Mouse (Mus musculus): ENCODE measurements at regions not wholly inside any gene's neighbourhood (a gene's known extent, or its start where the extent isn't known, plus 50 kb on each side); places are given as distances from the start of the nearest gene placed in this dataset.

DNA sequence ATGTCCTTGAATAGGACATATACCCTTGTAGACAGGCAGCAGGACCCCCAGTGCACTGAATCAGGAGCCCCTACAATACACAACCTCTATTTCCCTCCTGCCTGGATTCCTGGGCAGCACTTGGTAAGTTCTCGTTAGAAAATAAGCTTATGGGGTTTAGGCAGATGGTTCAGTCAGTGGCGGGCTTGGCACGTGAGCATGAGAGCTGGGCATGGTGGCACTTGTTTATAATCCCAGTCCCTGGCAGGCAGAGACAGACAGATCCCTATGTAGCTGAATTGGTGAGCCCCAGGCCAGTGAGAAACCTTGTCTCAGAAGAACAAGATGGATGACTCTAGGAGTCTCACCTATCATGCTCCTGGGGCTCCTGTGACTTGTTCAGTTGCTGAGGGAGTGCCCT lies 198.9 kb downstream of the Gadd45g start:
- 84% methylated on average over 2 of the region's 3 CpGs for WGBS
- Histone ChIP-seq H3K4me3 (ENCODE audit: low read depth, low read length) (no peak overlapping the region), H3K27ac (replicated peaks; ENCODE audit: low read depth, low read length) (no peak overlapping the region), H3K9me3 (ENCODE audit: control insufficient read depth, low read length) (no peaks in the 10 kb centered on the region), H3K36me3 (ENCODE audit: control insufficient read depth, insufficient read depth, low read length) (no peaks in the 10 kb centered on the region), H3K4me1 (ENCODE audit: control insufficient read depth, insufficient read depth, low read length) (peaks cover 23% of the 10 kb centered on the region), H3K9ac (ENCODE audit: low read depth, low read length) (no peak overlapping the region), H3K27me3 (replicated peaks; ENCODE audit: control insufficient read depth, insufficient read depth, low read length) (no peaks in the 10 kb centered on the region), H3K4me2 (ENCODE audit: low read depth, low read length) (no peak overlapping the region)
- ATAC-seq (ENCODE audit: low read depth), result no peak
- DNase-seq (ENCODE audit: low spot score), result no peak

DNA sequence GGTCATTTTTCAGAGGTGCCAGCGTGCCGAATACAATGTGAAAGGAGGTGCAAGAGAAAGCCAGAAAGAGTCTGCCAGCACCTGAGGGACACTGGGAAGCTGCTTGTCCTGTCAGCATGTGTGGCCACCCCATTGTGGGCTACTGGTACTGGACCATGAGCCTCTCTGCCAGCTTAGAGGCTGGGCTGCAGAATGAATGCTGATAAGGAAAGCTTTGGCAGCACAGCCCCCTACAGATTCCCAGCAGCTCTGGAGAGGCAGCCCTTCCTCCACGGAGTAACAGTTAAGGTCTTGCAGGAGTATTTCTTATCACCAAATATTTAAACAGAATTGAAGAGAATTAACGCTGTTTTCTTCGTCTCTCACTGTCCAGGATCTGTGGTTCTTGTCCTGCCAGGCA lies 199.5 kb downstream of the Gadd45g start:
- Histone ChIP-seq H3K4me3 (ENCODE audit: low read depth, low read length) (no peak overlapping the region), H3K9ac (ENCODE audit: low read depth, low read length) (no peak overlapping the region), H3K4me1 (ENCODE audit: control insufficient read depth, insufficient read depth, low read length) (peaks cover 23% of the 10 kb centered on the region), H3K4me2 (ENCODE audit: low read depth, low read length) (no peak overlapping the region), H3K9me3 (ENCODE audit: control insufficient read depth, low read length) (no peaks in the 10 kb centered on the region), H3K27ac (replicated peaks; ENCODE audit: low read depth, low read length) (no peak overlapping the region), H3K27me3 (replicated peaks; ENCODE audit: control insufficient read depth, insufficient read depth, low read length) (no peaks in the 10 kb centered on the region), H3K36me3 (ENCODE audit: control insufficient read depth, insufficient read depth, low read length) (no peaks in the 10 kb centered on the region)
- ATAC-seq (ENCODE audit: low read depth), result no peak
- DNase-seq (ENCODE audit: low spot score), result no peak
- whole genome bisulfite sequencing, result 57% methylated on average over 5 of the region's 5 CpGs

DNA sequence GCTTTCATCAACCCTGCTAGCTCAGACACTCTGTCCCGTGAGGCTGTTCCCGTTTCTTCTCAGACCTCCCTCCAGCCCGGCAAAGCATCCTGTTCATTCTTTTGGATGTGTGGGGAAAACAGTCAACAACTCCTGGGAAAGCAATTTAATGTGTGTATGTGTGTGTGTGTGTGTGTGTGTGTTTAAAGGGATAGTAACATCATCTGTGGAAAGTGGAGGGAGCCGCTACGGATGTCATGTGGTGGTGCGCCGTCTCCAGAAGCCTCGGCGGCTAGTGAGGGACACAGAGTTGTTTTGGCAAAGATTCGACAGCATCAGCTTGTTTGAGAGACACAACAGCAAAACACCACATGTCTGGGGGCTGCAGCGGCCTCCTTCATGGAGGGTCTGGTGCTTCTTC lies 200.2 kb downstream of the Gadd45g start:
- H3K4me2 ChIP-seq (ENCODE audit: low read depth, low read length), result no peak overlapping the region
- no peaks in the 10 kb centered on the region for H3K9me3 ChIP-seq (ENCODE audit: control insufficient read depth, low read length)
- 48% methylated on average over 11 of the region's 11 CpGs for WGBS
- no peaks in the 10 kb centered on the region for H3K27me3 ChIP-seq (replicated peaks; ENCODE audit: control insufficient read depth, insufficient read depth, low read length)
- H3K4me1 ChIP-seq (ENCODE audit: control insufficient read depth, insufficient read depth, low read length), result peaks cover 22% of the 10 kb centered on the region
- ATAC-seq (ENCODE audit: low read depth) (0 out of 2 replicates have a peak, but pooled peaks have one; percentile 14), DNase-seq (ENCODE audit: low spot score) (peak; percentile 52)
- no peak overlapping the region for H3K4me3 ChIP-seq (ENCODE audit: low read depth, low read length)
- no peaks in the 10 kb centered on the region for H3K36me3 ChIP-seq (ENCODE audit: control insufficient read depth, insufficient read depth, low read length)
- H3K27ac ChIP-seq (replicated peaks; ENCODE audit: low read depth, low read length), result no peak overlapping the region
- H3K9ac ChIP-seq (ENCODE audit: low read depth, low read length), result no peak overlapping the region

DNA sequence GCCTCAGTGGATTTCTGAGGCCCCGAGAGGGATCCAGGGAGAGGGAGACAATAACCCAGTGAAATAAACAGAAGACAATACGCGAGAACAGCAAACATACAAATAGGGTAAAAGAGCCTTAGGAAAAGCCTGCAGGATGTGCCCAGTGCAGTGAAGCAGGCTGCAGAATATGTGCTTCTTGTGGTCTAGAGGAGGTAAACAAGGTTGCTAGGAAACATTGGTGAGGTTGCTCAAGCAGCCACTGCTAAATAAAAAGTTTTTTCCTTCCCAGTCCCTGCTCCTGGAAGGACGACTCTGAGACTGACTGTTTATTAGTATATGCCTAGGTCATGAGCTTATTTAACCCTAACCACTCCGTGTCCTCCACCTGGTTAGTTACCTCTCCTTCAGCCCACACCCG lies 201.5 kb downstream of the Gadd45g start:
- no peak overlapping the region for H3K9ac ChIP-seq (ENCODE audit: low read depth, low read length)

DNA sequence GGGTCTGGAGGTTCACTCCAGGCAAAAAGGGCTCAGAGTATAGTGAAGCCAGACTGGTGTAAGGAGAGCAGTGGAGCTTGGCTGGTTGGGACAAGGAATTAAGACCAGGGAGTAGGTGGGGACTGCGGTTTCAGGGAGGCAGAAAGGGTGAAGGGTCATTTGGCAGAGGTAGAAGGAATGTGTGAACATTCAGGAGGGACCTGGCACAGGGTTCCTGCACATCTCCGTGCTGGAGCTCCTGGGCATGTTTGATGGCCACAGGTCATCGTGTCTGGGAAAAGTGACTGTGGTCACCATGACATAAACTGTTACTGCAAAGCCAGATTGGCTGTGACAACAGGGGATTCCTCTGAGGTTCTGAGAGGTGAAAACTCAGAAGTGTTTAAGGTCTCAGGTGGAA lies 202.3 kb downstream of the Gadd45g start:
- DNase-seq (ENCODE audit: low spot score) (no peak), ATAC-seq (ENCODE audit: low read depth) (no peak)
- Histone ChIP-seq H3K4me3 (ENCODE audit: low read depth, low read length) (no peak overlapping the region), H3K27ac (replicated peaks; ENCODE audit: low read depth, low read length) (no peak overlapping the region), H3K9ac (ENCODE audit: low read depth, low read length) (no peak overlapping the region), H3K4me1 (ENCODE audit: control insufficient read depth, insufficient read depth, low read length) (peaks cover 15% of the 10 kb centered on the region), H3K36me3 (ENCODE audit: control insufficient read depth, insufficient read depth, low read length) (no peaks in the 10 kb centered on the region), H3K4me2 (ENCODE audit: low read depth, low read length) (no peak overlapping the region), H3K27me3 (replicated peaks; ENCODE audit: control insufficient read depth, insufficient read depth, low read length) (no peaks in the 10 kb centered on the region), H3K9me3 (ENCODE audit: control insufficient read depth, low read length) (no peaks in the 10 kb centered on the region)
- WGBS, result 78% methylated on average over 3 of the region's 3 CpGs

More for the DNA sequence above, 201.5 kb downstream of the Gadd45g start:
- ATAC-seq (ENCODE audit: low read depth), result no peak
- Histone ChIP-seq H3K4me2 (ENCODE audit: low read depth, low read length) (no peak overlapping the region), H3K9me3 (ENCODE audit: control insufficient read depth, low read length) (no peaks in the 10 kb centered on the region), H3K27me3 (replicated peaks; ENCODE audit: control insufficient read depth, insufficient read depth, low read length) (no peaks in the 10 kb centered on the region), H3K27ac (replicated peaks; ENCODE audit: low read depth, low read length) (no peak overlapping the region), H3K36me3 (ENCODE audit: control insufficient read depth, insufficient read depth, low read length) (no peaks in the 10 kb centered on the region), H3K4me3 (ENCODE audit: low read depth, low read length) (no peak overlapping the region), H3K4me1 (ENCODE audit: control insufficient read depth, insufficient read depth, low read length) (peaks cover 15% of the 10 kb centered on the region)
- WGBS, result 71% methylated on average over 6 of the region's 6 CpGs
- DNase-seq (ENCODE audit: low spot score), result no peak

DNA sequence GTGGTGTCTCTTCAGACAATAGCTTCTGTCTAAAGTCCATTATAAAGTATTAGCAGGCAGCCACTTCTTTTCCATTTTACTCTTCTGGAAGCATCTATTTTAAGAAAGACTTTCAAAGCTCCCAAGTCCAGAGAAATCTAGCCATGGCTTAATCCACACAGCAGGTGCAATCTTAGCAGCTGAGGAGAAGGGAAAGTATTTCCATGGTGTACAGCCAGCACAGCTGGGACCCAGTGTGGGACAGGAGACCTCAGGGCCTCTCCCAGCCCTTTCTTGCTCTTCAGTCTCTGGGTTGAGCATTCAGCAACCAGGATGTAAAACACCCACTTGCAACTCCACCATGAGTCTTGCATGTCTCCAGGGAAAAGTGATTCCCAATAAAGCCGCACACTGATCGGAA lies 202.8 kb downstream of the Gadd45g start:
- H3K27me3 ChIP-seq (replicated peaks; ENCODE audit: control insufficient read depth, insufficient read depth, low read length), result no peaks in the 10 kb centered on the region
- ATAC-seq (ENCODE audit: low read depth) (0 out of 2 replicates have a peak, but pooled peaks have one; percentile 33), DNase-seq (ENCODE audit: low spot score) (peak; percentile 55)
- H3K4me3 ChIP-seq (ENCODE audit: low read depth, low read length), result no peak overlapping the region
- H3K4me1 ChIP-seq (ENCODE audit: control insufficient read depth, insufficient read depth, low read length), result peaks cover 15% of the 10 kb centered on the region
- no peak overlapping the region for H3K27ac ChIP-seq (replicated peaks; ENCODE audit: low read depth, low read length)
- 92% methylated on average over 2 of the region's 2 CpGs for WGBS
- H3K36me3 ChIP-seq (ENCODE audit: control insufficient read depth, insufficient read depth, low read length), result no peaks in the 10 kb centered on the region
- H3K9me3 ChIP-seq (ENCODE audit: control insufficient read depth, low read length), result no peaks in the 10 kb centered on the region
- no peak overlapping the region for H3K4me2 ChIP-seq (ENCODE audit: low read depth, low read length)
- no peak overlapping the region for H3K9ac ChIP-seq (ENCODE audit: low read depth, low read length)

DNA sequence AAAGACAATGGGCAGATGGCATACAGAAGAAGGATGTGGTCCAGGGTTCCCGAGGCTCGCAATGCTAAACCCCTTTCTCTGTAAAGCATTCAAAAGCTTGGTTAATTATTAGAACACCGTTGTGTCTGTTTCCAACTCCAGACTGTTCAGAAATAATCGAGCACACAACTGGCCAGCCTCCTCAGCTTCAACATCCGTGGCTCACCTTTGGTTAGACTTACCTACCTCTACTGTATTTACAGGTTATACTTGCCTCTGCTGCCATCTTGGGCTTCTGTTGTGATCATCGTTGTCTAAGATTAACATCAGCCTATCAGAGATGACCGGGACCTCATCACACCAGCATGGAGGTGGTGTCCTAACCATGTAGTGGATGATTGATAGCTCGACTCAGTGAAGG lies 209.3 kb downstream of the Gadd45g start:
- no peak overlapping the region for H3K4me2 ChIP-seq (ENCODE audit: low read depth, low read length)
- 0 out of 2 replicates have a peak, but pooled peaks cover 6% of the 10 kb centered on the region for H3K4me1 ChIP-seq (ENCODE audit: control insufficient read depth, insufficient read depth, low read length)
- no peak overlapping the region for H3K4me3 ChIP-seq (ENCODE audit: low read depth, low read length)
- DNase-seq (ENCODE audit: low spot score) (no peak), ATAC-seq (ENCODE audit: low read depth) (no peak)
- 88% methylated on average over 8 of the region's 8 CpGs for whole genome bisulfite sequencing
- H3K27ac ChIP-seq (replicated peaks; ENCODE audit: low read depth, low read length), result no peak overlapping the region
- H3K27me3 ChIP-seq (replicated peaks; ENCODE audit: control insufficient read depth, insufficient read depth, low read length), result no peaks in the 10 kb centered on the region
- H3K9ac ChIP-seq (ENCODE audit: low read depth, low read length), result no peak overlapping the region
- H3K36me3 ChIP-seq (ENCODE audit: control insufficient read depth, insufficient read depth, low read length), result no peaks in the 10 kb centered on the region
- no peaks in the 10 kb centered on the region for H3K9me3 ChIP-seq (ENCODE audit: control insufficient read depth, low read length)

DNA sequence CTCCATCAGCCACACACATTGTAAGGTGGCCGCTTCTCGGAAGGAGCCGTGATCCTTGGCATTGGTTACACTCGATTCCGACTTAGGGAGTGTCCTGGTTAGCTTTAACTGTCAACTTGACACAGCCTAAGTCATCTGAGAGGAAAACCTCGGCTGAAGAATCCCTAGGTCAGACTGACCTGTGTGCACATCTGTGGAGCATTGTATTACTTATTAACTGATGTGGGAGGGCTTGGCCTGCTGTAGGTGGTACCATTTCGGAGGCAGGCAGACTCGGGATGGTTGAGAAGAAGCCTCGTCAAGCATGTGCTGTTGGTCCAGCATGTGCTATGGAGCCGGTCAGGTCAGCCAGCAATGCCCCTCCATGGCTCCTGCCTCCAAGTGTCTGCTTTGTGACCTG lies 211.0 kb downstream of the Gadd45g start:
- Histone ChIP-seq H3K4me2 (ENCODE audit: low read depth, low read length) (no peak overlapping the region), H3K36me3 (ENCODE audit: control insufficient read depth, insufficient read depth, low read length) (no peaks in the 10 kb centered on the region), H3K4me1 (ENCODE audit: control insufficient read depth, insufficient read depth, low read length) (0 out of 2 replicates have a peak, but pooled peaks cover 6% of the 10 kb centered on the region), H3K27me3 (replicated peaks; ENCODE audit: control insufficient read depth, insufficient read depth, low read length) (no peaks in the 10 kb centered on the region), H3K9ac (ENCODE audit: low read depth, low read length) (no peak overlapping the region), H3K27ac (replicated peaks; ENCODE audit: low read depth, low read length) (no peak overlapping the region), H3K4me3 (ENCODE audit: low read depth, low read length) (no peak overlapping the region), H3K9me3 (ENCODE audit: control insufficient read depth, low read length) (no peaks in the 10 kb centered on the region)
- ATAC-seq (ENCODE audit: low read depth) (no peak), DNase-seq (ENCODE audit: low spot score) (no peak)
- WGBS, result 72% methylated on average over 10 of the region's 10 CpGs

DNA sequence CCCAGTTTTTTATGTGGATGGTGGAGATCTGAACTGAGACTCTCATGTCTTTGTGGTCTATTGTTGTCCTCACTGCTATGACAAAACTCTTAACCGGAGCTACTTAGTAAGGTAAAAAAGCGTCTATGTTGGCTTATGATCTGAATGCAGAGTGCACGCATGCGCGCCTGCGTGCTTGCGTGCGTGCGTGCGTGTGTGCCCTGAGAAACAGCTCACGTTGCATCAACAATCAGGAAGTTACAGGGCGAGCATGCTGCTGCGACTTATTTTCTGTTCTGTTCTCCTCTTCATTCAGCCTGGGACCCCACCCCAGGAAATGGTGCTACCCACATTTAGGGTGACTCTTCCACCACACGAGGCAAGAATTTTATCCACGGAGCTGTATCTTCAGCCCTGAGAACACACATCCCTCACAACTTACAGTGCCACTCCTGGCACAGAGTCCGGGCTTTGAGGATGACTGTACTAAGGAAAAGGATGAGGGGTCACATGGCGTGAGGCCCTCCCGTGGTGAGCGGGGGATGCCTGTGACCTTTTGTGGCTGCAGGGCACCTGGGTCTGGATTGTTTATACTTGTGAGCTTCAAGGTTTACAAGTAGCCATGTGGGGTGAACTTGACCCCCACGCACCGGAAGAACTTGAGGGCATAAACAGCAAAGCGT lies 213.4 kb downstream of the Gadd45g start:
- H3K27ac ChIP-seq (replicated peaks; ENCODE audit: low read depth, low read length), result no peak overlapping the region
- no peaks in the 10 kb centered on the region for H3K36me3 ChIP-seq (ENCODE audit: control insufficient read depth, insufficient read depth, low read length)
- H3K4me3 ChIP-seq (ENCODE audit: low read depth, low read length), result no peak overlapping the region
- H3K4me1 ChIP-seq (ENCODE audit: control insufficient read depth, insufficient read depth, low read length), result 0 out of 2 replicates have a peak, but pooled peaks cover 6% of the 10 kb centered on the region
- no peaks in the 10 kb centered on the region for H3K9me3 ChIP-seq (ENCODE audit: control insufficient read depth, low read length)
- H3K27me3 ChIP-seq (replicated peaks; ENCODE audit: control insufficient read depth, insufficient read depth, low read length), result no peaks in the 10 kb centered on the region
- no peak overlapping the region for H3K4me2 ChIP-seq (ENCODE audit: low read depth, low read length)
- H3K9ac ChIP-seq (ENCODE audit: low read depth, low read length), result no peak overlapping the region
- DNase-seq (ENCODE audit: low spot score) (no peak), ATAC-seq (ENCODE audit: low read depth) (no peak)
- WGBS, result 79% methylated on average over 22 of the region's 22 CpGs

Measured in embryonic facial prominence, embryonic 14.5 days (tissue).